Mouse (Mus musculus) layer of hippocampus, postnatal 14 days (tissue): Measurements from ENCODE around the gene Tra2a. TPM values are rescaled to one million over a fixed set of nuclear protein-coding genes. Genes with fewer than 3 reads are reported as not detected.
"Not testable (repeated sequence)": the region's sequence is repeated elsewhere in the genome, so short reads cannot be mapped to it uniquely, and the experiment has no call there.

Experiments used
- DNase-seq, 2 experiments: peaks; one replicate each; pipeline ENCODE4 v3.0.0; 2021 to 2022; ENCODE audit warnings: low spot score in 2 of 2, mixed read lengths in 1 of 2
- long read RNA-seq, 2 experiments: library from polyadenylated mRNA; stranded (forward); transcript quantifications; one replicate each; pipeline ENCODE4 v2.0.0; 2021
- total RNA-seq, 2 experiments: library from RNA; stranded (reverse); gene quantifications; 2 replicates each; pipeline ENCODE4 v1.2.3; 2021

Gene Tra2a
- total RNA-seq = 10 to 100 TPM; 76.0 to 85.7 TPM
- long read RNA-seq, experiment 1, partial matches to known transcripts = 2 of 7 reads
- long read RNA-seq, experiment 1, other reads (novel, unspliced or antisense) = 3 of 7 reads
- long read RNA-seq, experiment 2, partial matches to known transcripts = 1 of 5 reads
- long read RNA-seq, experiment 2, other reads (novel, unspliced or antisense) = 0 of 5 reads

DNA sequence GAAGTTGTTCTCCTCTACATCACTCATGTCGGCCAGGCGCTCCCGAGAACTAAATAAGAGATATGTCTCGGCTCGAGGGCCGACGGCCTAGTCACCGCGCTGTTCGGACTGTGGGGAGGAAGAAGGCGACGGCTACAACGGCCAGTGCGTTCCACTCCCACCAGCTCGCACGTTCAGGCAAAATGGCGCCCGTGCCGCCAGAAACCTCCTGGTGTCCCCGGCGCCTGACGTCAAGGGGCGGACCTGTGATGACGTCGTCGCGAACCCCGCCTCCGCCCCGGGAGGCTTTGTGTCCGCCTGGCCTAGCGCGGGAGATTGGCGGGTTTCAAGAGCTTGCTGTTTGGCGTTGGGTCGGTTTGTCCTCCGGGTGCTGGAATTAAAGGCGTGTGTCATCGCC is at the start of gene Tra2a:
Tra2a (minus strand) TSS at position 187 of the 397 bp plus-strand sequence.
- peak; percentile 94 to 97 for DNase-seq

DNA sequence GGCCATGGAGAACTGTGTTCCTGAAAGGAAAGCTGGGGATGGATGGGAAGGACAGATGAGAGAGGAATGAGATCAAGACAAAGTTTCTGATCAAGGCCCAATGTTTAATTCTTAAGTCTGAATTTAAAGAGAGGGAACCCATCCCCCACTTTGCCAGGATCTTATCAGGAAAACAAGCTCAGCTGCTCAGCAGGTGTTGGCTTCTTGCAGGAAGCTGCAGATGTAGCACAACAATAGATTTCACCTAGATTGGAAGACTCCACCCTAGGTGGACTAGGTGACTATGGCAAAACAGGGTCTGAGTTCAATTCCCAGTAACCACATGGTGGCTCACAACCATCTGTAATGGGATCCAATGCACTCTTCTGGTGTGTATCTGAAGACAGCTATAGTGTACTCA is 34.5 kb upstream of the Tra2a start:
- no peak for DNase-seq

DNA sequence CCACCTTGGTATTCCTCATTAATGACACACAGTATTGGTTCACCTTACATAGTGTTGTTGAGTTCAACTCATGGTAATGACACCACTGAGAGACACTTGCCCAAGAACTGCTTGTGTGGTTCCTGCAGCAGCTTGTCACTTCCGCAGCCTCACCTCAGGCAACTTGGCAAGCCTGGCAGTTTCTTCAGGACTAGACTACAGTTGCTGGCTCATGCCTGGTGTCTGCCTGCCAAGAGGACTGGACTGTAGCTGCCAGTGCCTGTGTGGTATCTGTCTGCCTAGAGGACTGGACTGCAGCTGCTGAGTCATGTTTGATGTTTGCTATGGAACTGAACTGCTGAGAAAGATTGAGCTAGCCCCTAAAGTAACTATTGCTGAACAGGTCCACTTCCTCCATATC is 18.3 kb upstream of the Tra2a start:
- peak in 1 of 2 experiments; percentile 16 for DNase-seq

DNA sequence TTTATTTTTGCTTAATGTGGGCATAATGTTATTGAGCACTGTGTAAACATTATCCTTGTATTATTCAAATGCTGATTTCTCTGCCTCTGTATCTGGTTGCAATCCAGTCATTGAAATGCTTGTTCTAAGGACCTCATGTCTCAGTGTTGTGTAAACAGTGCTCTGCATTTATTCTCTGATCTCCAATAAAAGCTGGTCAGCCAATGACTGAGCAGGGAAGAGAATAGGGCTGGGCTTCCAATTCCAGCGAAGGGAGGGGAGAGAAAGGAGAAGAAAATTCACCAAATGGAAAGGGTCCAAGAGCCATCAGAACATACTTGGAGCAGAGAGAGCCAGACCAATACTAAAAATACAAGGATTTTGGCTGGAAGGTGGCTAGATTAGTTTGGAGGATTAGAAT is 17.1 kb upstream of the Tra2a start:
- DNase-seq = no peak

DNA sequence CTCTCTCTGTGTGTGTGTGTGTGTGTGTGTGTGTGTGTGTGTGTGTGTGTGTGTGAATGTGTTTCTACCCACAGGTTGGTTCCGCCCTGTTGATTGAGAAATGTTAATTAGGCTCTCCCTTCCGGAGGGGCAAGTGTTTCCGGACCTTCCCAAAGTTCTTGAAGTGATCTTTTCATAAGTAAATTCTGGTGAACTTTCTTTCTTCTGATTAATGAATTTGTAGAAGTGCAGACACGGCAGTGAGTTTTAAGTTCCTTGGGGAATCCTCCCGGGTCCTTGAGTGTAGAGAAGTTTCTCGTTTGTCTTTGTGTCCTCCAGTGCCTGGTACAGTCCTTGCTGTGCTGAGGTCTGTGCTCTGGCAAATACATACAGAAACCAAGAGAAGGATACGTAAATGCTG is 11.5 kb upstream of the Tra2a start:
- no peak for DNase-seq

DNA sequence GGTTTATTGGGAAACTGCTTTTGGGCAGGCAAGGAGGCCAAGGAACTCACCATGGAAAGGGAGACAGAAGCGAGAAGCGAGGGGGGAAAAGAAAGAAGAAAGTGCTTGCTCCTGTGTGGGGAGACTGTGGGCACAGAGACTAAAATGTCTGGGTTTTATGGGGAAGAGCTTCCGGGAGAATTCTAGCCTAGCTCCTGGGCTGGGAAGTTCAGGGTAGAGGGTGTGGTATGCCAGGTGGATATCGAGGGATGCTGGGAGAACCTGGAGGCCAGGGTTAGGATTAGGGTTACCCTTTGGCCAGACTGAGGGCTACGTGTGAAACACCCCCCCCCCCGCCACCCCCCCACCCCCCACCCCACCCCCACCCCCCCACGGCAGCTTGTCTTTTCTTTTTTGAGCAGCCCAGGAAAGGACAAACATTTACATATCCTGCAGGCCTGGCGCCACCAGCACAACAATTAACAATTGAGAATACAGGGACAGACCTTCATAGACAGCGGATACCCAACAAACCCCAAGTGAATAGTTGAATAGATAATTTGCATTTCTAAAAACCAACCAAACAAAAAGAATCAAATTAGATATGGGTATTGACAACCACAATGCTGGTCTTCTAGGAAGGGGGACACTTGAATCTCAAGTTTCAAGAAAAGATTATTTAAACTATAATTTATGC is 10.7 kb upstream of the Tra2a start:
- no peak for DNase-seq

DNA sequence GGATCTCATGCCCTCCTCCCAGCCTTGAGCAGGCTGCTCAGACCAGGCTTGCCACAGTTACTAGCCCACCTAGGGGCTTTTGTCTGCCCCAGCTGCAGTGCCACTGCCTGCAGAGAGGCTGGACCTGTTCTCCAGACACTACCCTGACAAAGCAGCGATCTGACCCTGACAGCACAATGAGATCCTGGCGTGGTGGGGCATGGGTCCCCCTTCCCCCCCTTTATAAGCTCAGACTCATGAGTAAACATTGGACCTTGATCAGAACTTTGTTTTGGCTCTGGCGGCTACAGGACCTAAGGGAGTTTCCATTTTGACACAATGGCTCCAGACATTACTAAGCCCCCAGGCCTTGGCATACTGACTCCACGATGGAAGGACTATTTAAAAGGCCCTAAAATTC is 10.1 kb upstream of the Tra2a start:
- no peak for DNase-seq

DNA sequence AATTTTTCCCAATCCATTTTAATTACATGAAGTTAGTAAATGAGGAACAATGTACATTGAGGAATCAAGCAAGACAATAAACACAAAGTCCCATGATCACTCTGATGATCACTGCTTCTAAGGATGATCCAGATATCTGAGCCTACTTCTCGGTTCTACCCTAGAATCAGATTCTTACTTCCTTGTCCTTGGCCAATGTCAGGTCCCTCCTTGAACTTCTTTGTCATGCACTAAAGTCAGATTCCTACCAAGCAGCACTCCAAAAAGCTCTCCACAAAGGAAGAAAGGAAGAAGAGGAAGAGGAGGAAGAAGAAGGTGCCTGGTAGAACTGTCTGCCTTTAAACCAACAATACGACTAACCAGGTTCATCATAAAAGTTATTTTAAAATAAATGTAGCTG is 9.0 kb upstream of the Tra2a start:
- DNase-seq = no peak

DNA sequence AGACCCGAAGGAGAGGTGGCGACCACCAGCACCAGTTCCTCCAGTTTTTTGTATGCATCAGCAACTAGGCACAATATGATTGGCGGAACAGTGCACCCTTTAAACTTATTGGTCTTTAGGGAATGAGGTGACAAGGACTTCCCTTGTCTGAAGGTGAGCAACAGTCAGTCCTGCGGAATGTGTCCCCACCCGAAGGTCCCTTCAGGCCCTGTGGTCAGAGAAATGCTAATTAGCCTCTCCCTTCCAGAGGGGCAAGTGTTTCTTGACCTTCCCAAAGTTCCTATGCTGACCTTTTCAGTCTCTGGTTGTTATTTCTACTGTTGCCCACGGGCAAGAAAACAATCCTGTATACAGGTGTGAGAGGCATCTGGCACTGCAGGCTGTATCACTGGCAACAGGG is 8.0 kb upstream of the Tra2a start:
- DNase-seq = no peak

DNA sequence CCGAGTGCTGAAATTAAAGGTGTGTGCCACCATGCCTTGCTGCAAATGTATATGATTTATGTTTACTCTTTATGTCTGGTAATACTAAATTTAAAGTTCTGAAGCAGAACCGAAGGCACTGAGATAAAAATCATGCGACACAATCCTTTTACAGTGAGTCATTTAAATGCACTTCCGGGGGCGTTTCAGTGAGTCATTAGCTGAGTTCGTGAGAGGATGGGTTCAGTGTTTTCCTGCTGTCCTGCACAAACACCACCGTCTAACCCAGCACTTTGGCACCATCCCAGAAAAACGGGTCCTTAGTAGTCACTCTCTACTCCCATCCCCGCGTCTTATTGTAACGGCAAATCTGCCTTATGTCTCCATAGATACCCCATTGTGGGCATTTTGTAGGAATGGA is 6.1 kb upstream of the Tra2a start:
- DNase-seq = no peak

DNA sequence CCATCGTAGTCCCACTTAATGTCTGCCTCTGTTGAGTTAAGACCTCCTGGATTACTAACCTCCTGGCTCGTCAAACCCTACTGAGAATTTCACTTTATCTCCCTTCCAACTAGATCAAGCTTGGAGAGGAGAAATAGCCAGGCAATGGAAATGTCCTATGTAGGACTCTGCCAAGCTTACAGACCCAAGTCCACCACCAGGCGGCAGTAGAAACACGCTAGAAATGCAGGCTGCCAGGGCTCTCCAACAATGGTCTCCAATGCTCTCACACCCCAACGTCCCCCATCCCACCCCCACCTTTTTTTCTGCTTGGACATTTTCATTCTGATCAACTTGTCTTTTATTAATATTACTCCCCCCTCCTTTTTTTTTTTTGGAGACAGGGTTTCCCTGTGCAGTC is 5.4 kb upstream of the Tra2a start:
- peak; percentile 66 to 80 for DNase-seq

DNA sequence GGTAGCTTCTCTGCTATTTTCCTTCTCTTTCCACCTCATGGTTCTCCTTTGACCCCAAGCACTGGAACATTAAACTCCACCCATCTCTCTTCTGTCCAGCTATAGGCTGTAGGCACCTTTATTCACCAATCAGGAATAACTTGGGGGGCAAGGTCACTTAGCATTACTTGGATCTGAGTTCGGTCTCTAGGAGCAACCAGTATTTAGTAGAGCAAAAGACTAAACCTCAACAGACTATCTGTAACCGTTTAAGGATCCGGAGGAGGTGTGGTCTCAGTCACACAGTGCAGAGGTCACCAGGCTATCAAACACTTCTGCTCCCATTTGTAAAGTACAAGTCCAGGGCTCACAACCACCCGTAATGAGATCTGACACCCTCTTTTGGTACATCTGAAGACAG is 3.9 kb upstream of the Tra2a start:
- no peak for DNase-seq

DNA sequence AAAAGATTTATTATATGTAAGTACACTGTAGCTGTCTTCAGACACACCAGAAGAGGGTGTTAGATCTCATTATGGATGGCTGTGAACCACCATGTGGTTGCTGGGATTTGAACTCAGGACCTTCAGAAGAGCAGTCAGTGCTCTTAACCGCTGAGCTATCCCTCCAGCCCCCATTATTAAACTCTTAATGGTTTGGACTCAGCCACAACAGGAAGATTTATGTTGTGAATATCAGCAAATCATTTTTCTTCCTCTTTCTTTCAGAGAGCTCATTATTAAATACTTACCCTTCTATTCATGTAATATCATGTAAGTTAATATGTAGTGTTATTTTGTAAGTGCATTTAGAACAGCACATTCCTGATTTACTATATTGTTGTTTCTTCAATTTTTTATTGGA is 1.4 kb upstream of the Tra2a start:
- not testable (repeated sequence) for DNase-seq

DNA sequence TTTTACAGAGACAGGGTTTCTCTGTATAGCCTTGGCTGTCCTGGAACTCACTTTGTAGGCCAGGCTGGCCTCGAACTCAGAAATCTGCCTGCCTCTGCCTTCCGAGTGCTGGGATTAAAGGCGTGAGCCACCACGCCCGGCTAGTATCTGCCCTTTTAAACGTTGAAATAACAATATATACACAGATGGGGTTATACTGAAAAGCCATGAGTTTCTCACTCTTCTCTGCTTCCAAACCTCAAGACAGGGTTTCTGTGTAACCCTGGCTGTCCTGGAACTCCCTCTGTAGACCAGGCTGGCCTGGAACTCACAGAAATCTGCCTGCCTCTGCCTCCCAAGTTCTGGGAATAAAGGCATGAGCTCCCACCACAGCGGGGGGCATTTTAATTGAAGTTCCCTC is 613 bp upstream of the Tra2a start:
- DNase-seq = not testable (repeated sequence)

DNA sequence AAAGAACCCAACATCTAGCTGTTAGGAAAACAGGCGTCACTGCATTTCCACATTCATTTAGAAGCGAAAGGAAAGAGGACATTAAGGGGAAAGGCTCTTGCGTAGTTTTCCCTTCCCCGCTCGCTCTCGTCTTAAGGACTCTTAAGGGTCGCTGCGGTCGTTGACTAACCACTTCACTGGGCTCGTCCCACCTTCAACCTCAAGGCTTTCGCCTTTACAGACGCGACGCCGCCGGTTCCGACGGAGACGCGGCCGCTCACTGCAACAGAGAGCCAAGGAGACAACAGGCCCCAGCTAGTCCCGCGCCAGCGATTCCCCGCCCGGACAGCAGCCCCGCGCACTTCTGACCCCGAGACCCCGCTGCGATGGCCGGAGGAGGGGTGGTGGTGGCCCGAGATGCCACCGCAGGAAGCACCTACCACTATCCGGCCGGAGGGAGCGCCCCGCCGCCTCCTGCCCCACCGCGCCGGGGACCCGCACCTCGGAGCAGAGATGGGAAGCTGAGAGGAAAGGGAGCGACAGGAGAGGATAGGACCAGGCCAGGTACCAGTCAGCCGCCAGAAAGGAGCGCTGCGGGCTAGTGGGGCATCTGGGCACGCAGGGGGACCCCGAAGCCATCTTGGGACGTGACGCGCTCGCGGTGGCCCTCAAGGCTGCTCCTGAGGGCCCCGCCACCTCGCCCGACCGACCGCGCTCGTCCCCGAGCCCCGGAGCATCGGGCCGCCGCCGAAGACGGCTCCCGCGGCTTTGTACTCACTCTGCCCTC is 569 bp downstream of the Tra2a start:
- peak in 1 of 2 experiments; percentile 28 for DNase-seq

DNA sequence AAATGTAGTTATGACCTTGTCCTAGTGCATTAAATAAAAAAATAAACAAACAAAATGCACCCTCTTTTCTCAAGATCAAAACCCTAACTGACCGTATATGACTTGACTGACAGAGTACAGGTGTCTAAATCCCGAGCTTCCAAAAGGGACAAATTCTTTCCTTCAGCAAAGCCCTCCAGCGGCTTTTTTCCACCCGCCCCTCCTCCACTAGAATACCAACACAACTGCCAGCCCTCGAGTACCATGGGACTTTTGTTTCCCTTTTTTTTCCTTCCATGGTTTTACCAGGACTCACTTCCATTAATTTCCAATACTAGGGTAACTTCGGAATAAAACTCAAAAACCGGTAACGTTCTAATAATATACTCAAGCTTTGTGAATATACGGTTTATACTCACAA is 1.4 kb downstream of the Tra2a start:
- DNase-seq = no peak

DNA sequence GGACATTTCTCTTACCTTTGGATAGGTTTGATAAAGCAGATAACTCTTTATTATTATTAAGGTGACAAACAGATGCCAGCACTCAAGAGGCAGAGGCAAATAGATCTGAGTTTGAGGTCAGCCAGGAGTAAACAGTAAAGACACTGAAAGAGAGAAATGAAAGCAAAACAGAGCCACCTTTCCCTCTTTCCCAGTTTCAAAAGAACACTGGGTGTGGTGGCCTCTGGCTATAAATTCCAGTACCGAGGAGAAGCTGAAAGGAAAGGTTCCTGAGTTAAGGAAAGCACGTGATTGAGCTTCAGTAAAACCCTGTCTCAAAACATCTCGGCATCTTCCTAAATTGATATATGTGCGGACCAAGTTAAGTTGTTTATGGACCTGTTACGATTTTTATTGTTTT is 4.1 kb downstream of the Tra2a start:
- no peak for DNase-seq

DNA sequence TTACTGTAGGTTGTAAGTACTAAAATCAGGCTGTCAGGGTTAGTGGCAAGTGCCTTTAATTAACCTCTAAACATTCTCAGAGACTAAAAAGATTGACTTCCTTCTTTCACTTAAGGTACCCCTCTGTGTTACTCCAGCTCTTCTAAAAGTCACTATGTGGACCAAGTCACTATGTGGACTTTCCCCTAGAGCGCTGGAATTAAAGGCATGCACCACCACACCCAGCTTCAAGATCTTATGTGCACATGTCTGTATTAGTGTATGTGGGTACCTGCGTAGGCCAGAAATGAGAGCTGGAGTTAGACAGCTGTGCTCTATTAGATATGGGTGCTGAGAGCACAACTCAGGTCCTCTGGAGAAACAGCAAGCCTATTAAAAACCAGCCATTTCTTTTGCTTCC is 6.0 kb downstream of the Tra2a start:
- DNase-seq = no peak

DNA sequence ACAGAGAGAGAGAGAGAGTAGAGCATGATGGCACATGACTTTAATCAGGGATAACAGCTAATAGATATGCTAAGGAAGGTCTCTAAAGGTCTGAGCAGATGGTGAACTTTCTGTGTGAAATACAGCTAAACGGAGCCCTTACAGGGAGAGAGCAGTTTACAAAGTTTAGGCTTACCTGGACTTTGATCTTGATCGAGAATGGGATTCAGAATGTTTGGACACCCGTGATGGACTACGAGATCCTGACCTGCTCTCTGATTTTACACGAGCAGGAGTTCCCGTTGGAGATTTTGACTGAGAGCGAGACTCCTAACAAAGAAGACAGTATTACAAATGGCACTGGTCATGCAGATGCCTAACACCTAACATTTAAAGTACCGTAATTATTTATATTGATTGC is 11.6 kb downstream of the Tra2a start:
- no peak for DNase-seq

DNA sequence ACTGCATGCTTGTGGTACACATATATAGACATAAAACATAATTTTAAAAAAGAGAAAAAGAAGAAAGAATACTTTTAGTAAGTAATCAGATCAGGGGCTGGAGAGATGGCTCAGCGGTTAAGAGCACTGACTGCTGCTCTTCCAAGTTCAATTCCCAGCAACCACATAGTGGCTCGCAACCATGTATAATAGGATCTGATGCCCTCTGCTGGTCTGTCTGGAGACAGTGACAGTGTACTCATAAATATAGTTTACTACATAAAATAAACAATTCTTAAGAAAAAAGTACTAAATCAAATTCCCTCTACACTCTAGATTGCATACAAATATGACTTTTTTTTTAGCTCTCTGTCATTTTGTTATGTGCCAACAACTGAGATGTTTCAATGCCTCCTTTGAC is 12.6 kb downstream of the Tra2a start:
- no peak for DNase-seq

DNA sequence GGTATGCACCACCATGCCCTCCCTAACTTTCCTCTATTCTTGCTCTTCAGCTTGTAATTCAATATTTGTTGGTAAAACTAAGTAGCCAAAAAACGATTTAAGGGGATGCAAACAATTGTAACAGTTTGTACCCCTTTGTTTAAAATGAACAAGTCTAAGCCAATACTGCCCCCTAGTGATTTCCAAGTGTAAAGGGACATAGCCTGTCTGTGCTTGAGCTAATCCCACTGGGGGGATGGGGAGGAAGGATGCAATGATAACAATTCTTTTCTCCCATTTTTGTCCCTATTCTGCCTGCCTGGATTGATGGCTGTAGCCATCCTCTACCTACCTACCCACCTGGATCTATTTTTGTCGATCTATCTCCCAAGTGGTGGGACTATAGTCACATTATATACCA is 16.6 kb downstream of the Tra2a start:
- peak in 1 of 2 experiments; percentile 37 for DNase-seq

DNA sequence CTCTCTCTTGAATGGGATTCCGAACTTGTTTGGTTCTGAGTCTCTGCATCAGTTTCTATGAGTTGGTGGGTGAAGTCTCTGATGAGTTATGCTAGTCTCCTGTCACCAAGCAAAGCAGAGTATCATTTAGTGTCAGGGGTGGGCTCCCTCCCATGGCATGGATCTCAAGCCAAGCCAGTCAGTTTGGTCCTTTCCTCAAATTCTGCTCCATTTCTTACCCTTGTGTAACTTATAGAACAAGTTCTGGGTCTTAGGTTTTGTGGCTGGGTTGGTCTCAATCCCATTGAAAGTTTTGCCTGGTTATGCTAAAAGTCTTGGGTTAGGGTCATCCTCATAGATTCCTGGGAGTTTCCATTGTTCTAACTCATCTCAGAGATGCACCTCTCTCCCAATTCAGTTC is 21.5 kb downstream of the Tra2a start:
- no peak for DNase-seq

DNA sequence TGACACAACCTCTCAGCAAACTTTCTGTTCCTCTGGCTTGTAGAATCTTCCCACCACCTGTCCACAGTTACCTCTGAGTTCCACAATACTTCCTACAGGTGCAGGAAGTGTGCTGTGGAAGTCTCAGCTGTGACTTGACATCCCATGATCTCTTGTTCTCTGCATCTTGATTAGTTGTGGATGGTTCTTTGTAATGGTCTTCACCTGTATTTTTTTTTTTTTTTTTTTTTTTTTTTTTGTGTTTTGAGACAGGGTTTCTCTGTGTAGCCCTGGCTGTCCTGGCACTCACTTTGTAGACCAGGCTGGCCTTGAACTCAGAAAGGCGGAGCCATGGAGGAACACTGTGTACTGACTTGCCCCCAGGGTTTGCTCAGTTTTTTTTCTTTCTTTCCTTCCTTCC is 22.3 kb downstream of the Tra2a start:
- no peak for DNase-seq
